Mouse (Mus musculus): ENCODE results near the gene Tmed5. TPM values are rescaled to one million over a fixed set of nuclear protein-coding genes. Genes with fewer than 3 reads are reported as not detected.

Tmed5 gene
- polyA plus RNA-seq, 1 experiment from 2014 or later = 30.5 TPM

Other genes starting within 250 kb of the Tmed5 start
- gene Rpl5, start 232.1 kb downstream of the Tmed5 start, polyA plus RNA-seq (2016; fragmentation: Nextera tagmentation; extraction: Ambion mirVana) = 52.3 and 52.7 TPM in 2 replicates
- 21.0 and 22.2 TPM in 2 replicates for gene Fam69a, start 145.5 kb downstream of the Tmed5 start, polyA plus RNA-seq (2016; fragmentation: Nextera tagmentation; extraction: Ambion mirVana)
- 71.4 and 73.9 TPM in 2 replicates for gene Mtf2, start 66.9 kb downstream of the Tmed5 start, polyA plus RNA-seq (2016; fragmentation: Nextera tagmentation; extraction: Ambion mirVana)
- 6.1 and 6.7 TPM in 2 replicates for gene Ccdc18, start 255 bp upstream of the Tmed5 start, polyA plus RNA-seq (2016; fragmentation: Nextera tagmentation; extraction: Ambion mirVana)
- gene Dr1, start 136.3 kb upstream of the Tmed5 start, polyA plus RNA-seq (2016; fragmentation: Nextera tagmentation; extraction: Ambion mirVana) = 32.8 and 33.0 TPM in 2 replicates
- 7.7 and 8.1 TPM in 2 replicates for gene Pigg, start 180.0 kb upstream of the Tmed5 start, polyA plus RNA-seq (2016; fragmentation: Nextera tagmentation; extraction: Ambion mirVana)
- gene Gm42517, start 235.3 kb upstream of the Tmed5 start, polyA plus RNA-seq (2016; fragmentation: Nextera tagmentation; extraction: Ambion mirVana) = not detected in 2 replicates